In the genomic region with DNA sequence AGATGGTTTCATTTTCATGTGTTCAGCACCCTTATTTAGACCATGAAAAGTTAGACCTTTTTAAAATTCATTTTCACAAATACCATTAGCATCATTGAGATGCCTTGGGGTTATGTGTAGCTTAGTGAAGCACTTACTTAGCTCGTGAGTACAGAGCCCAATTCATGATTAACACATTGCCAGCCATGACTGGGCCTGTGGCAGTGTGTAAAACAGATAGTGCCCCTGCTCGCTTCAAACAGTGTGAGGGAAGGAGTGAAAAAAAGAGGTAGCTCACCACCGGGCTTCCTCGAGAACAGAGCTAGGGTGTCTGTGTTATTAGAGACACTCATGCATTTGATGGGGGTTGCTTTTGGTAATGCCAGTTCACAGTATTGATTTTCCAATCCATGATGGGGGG, we compare ENCODE assay signal across 21 mouse cellular contexts. TPM values are rescaled to one million over a fixed set of nuclear protein-coding genes. Genes with fewer than 3 reads are reported as not detected.
"Had no signal": no experiment of that assay in that cellular context is flagged by ENCODE, and none has a peak within 500 bp of the region (broad histone marks: within the 10 kb centered on the region; RNA-seq: fewer than 3 reads in every experiment).

No protein-coding gene starts in this region.

- H3K4me2 ChIP-seq: intestine, embryonic 15.5 days; limb, embryonic 12.5 days; lung, embryonic 15.5 days; midbrain, embryonic 11.5 days; midbrain, embryonic 15.5 days; stomach, embryonic 15.5 days had no signal

- H3K4me3 ChIP-seq: intestine, embryonic 15.5 days; limb, embryonic 12.5 days; lung, embryonic 15.5 days; midbrain, embryonic 15.5 days; stomach, embryonic 15.5 days had no signal

- H3K27me3 ChIP-seq: intestine, embryonic 15.5 days; limb, embryonic 12.5 days; lung, embryonic 15.5 days; midbrain, embryonic 15.5 days; stomach, embryonic 15.5 days had no signal

- H3K27ac ChIP-seq: intestine, embryonic 15.5 days; limb, embryonic 12.5 days; lung, embryonic 15.5 days; macrophage; midbrain, embryonic 15.5 days; stomach, embryonic 15.5 days had no signal

- ATAC-seq: intestine, embryonic 15.5 days; midbrain, embryonic 15.5 days had no signal

- H3K9ac ChIP-seq: intestine, embryonic 15.5 days; limb, embryonic 12.5 days; lung, embryonic 15.5 days; midbrain, embryonic 15.5 days; stomach, embryonic 15.5 days had no signal

- H3K9me3 ChIP-seq: intestine, embryonic 15.5 days; limb, embryonic 12.5 days; lung, embryonic 15.5 days; megakaryocyte, embryonic 14.5 days; midbrain, embryonic 15.5 days; stomach, embryonic 15.5 days had no signal

- DNase-seq: kidney, adult 18-20 months; kidney, postnatal 10 days; layer of hippocampus, adult 9-11 months; layer of hippocampus, postnatal 36 days; lung, postnatal 14 days; thymus, adult 2 months; thymus, postnatal 25 days had no signal

RNA-seq across cellular contexts. Expression of gene Wfdc3, which starts 2.5 kb away (rescaled TPM):
- polyA plus RNA-seq: macrophage had no signal

RNA-seq across cellular contexts. Expression of gene Tnnc2, which starts 31.6 kb away (rescaled TPM):
- polyA plus RNA-seq: liver, adult 2 months; macrophage; midbrain, embryonic 11.5 days; midbrain, embryonic 15.5 days; spleen, adult 2 months had no signal

RNA-seq across cellular contexts. Expression of gene Spint5, which starts 33.1 kb away (rescaled TPM):
- polyA plus RNA-seq: intestine, embryonic 15.5 days; kidney, embryonic 14.5 days; large intestine, adult 2 months; limb, embryonic 12.5 days; liver, adult 2 months; lung, embryonic 15.5 days; macrophage; midbrain, embryonic 11.5 days; midbrain, embryonic 15.5 days; neural tube, embryonic 14.5 days; spleen, adult 2 months; stomach, embryonic 15.5 days; thymus, adult 2 months; urinary bladder, adult 2 months had no signal
